Mouse (Mus musculus) spleen, adult 2 months (tissue): ENCODE measurements around the gene Palm3.

Source experiments
- CTCF ChIP-seq: fragments of 200-500 bp; IDR thresholded peaks from 2 replicates; pipeline ENCODE4 v1.5.1; 2011; ENCODE audit warnings: mild to moderate bottlenecking, inconsistent platforms; ENCODE audit not compliant: insufficient read depth, insufficient read length, insufficient replicate concordance; ENCODE audit errors: extremely low read depth
- POLR2A ChIP-seq: fragments of 200-500 bp; IDR thresholded peaks from 2 replicates; pipeline ENCODE4 v1.6.1; 2011; ENCODE audit warnings: low read depth, low read length, inconsistent platforms

DNA sequence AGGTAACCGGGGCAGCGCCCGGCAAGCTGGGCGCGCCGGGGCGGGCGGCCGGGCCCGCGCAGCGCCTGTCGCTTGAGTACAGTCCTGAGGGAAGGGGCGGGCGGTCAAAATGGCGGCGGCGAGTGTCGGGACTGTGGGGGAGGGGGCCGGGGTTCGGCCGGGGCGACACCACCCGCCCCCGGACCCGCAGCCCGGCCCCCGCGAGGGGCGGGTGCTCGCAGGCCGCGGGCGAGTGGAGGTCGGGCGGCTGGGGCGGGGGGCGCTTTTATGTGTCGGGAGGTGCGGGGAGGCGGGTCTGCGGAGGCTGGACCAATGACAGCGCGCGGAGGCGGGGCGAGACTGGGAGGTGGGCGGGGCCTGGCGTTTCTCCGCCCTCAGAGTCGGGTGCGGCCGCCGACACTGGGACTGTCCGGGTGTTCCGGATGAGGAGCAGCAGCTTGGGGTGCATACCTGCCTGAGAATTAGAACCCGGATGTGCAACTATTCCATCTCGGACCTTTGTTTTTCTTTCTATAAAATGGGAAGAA lies 45.8 kb downstream of the Palm3 start:
- no peak for TF ChIP-seq CTCF
- peak; percentile 53 for TF ChIP-seq POLR2A
